Mouse (Mus musculus) heart, postnatal 0 days (tissue): ENCODE data around the gene Il17rb. TPM values are rescaled to one million over a fixed set of nuclear protein-coding genes. Genes with fewer than 3 reads are reported as not detected.

Experiments used
- ATAC-seq: fragments of 200-750 bp; cut with Nextera tagmentation; 2 replicates; pipeline ENCODE4 v1.8.0; 2017; ENCODE audit warnings: low read depth, moderate number of reproducible peaks, moderate library complexity; ENCODE audit not compliant: insufficient read depth
- DNase-seq: peaks from one replicate; pipeline ENCODE4 v3.0.0-alpha.2; 2016; ENCODE audit warnings: low spot score
- H3K27ac ChIP-seq: fragments of 300-500 bp; sonication (generic); 2 replicates; pipeline ENCODE4 v1.5.1; 2014; ENCODE audit warnings: low read depth, mild to moderate bottlenecking
- H3K27me3 ChIP-seq: fragments of 300-500 bp; sonication (generic); 2 replicates; pipeline ENCODE4 v1.6.1; 2014; ENCODE audit warnings: low read length, mixed read lengths; ENCODE audit not compliant: control insufficient read depth, insufficient read depth
- H3K36me3 ChIP-seq: fragments of 300-500 bp; sonication (generic); replicated peaks from 2 replicates; pipeline ENCODE4 v1.6.1; 2014; ENCODE audit warnings: low read length, mixed read lengths; ENCODE audit not compliant: control insufficient read depth, insufficient read depth
- H3K4me1 ChIP-seq: fragments of 300-500 bp; sonication (generic); 2 replicates; pipeline ENCODE4 v1.6.1; 2014; ENCODE audit warnings: antibody characterized with exemption; ENCODE audit not compliant: control insufficient read depth, insufficient read depth
- H3K4me2 ChIP-seq: fragments of 300-500 bp; sonication (generic); 2 replicates; pipeline ENCODE4 v1.6.1; 2014; ENCODE audit warnings: low read depth, mild to moderate bottlenecking, low read length, moderate library complexity
- H3K4me3 ChIP-seq: fragments of 300-500 bp; sonication (generic); 2 replicates; pipeline ENCODE4 v1.5.1; 2014; ENCODE audit warnings: low read depth, low read length
- H3K9ac ChIP-seq: fragments of 300-500 bp; sonication (generic); replicated peaks from 2 replicates; pipeline ENCODE4 v1.6.1; 2014; ENCODE audit warnings: low read depth, low read length, mixed read lengths
- H3K9me3 ChIP-seq: fragments of 300-500 bp; sonication (generic); replicated peaks from 2 replicates; pipeline ENCODE4 v1.6.1; 2016; ENCODE audit warnings: low read length; ENCODE audit not compliant: control insufficient read depth
- CTCF ChIP-seq: IDR thresholded peaks from 2 replicates; pipeline ENCODE4 v1.5.1; 2016; ENCODE audit warnings: antibody characterized with exemption, control low read depth, low read depth
- EP300 ChIP-seq: IDR thresholded peaks from 2 replicates; pipeline ENCODE4 v1.6.1; 2016; ENCODE audit warnings: antibody characterized with exemption, low read depth
- WGBS: fragments of 180-500 bp; shearing (Covaris S2); extraction: QIAGEN DNeasy Blood & Tissue Kit; methylation state at CpG from one replicate; pipeline ENCODE4 v1.1.7; 2014; 5-methylcytosine and 5-hydroxymethylcytosine counted together
- polyA plus RNA-seq: library from polyadenylated mRNA; unstranded; fragments of >200 nt; fragmentation: Nextera tagmentation; extraction: Ambion mirVana; gene quantifications from 2 replicates; pipeline ENCODE4 v1.2.1, GENCODE M21; 2015
- total RNA-seq: library from RNA; depleted of rRNA; stranded (reverse); fragments of >200 nt; gene quantifications from 2 replicates; pipeline ENCODE4 v1.2.3, GENCODE M21; 2014; ENCODE audit warnings: low replicate concordance

Gene Il17rb
- total and polyA plus RNA-seq, 2 experiments from 2014 or later = 0.22 TPM; not detected in 1

- no peaks in the 10 kb centered on the region for H3K9me3 ChIP-seq
- H3K4me3 ChIP-seq = no peak overlapping the region
- no peak overlapping the region for H3K4me2 ChIP-seq
- no peaks in the 10 kb centered on the region for H3K27me3 ChIP-seq
- ATAC-seq (no peak), DNase-seq (no peak)
- peaks cover 7% of the 10 kb centered on the region; the same call in 1 of the 2 replicates for H3K4me1 ChIP-seq
- WGBS = 97% methylated on average over 4 of the region's 4 CpGs
- H3K27ac ChIP-seq = no peak overlapping the region
- TF ChIP-seq CTCF (no peak), EP300 (no peak)
- H3K9ac ChIP-seq = no peak overlapping the region
- no peaks in the 10 kb centered on the region for H3K36me3 ChIP-seq
Measured at GRCm38 (mm10) chr14:30046976-30047375, 38.3 kb upstream of the Il17rb start.

GRCm38 (mm10) chr14:30045704-30046220 lies 37.1 kb upstream of the Il17rb start:
- Histone ChIP-seq H3K9me3 (no peaks in the 10 kb centered on the region), H3K4me3 (no peak overlapping the region), H3K36me3 (no peaks in the 10 kb centered on the region), H3K4me1 (peaks cover 7% of the 10 kb centered on the region; the same call in 1 of the 2 replicates), H3K4me2 (no peak overlapping the region), H3K27ac (peak overlapping the region; percentile 41), H3K27me3 (no peaks in the 10 kb centered on the region), H3K9ac (no peak overlapping the region)
- peak; percentile 17 for DNase-seq
- ATAC-seq = peak; percentile 33
- 45% methylated on average over 8 of the region's 8 CpGs for WGBS
- no peak for TF ChIP-seq CTCF

- Histone ChIP-seq H3K27me3 (no peaks in the 10 kb centered on the region), H3K4me1 (peaks cover 7% of the 10 kb centered on the region; the same call in 1 of the 2 replicates), H3K4me2 (no peak overlapping the region), H3K9ac (no peak overlapping the region), H3K4me3 (no peak overlapping the region), H3K27ac (peak overlapping the region; percentile 64), H3K9me3 (no peaks in the 10 kb centered on the region), H3K36me3 (no peaks in the 10 kb centered on the region)
- TF ChIP-seq EP300 (no peak), CTCF (no peak)
- WGBS = 54% methylated on average over 10 of the region's 10 CpGs
- peak; percentile 73 for ATAC-seq
- peak; percentile 76 for DNase-seq
Measured at GRCm38 (mm10) chr14:30045239-30045638, 36.5 kb upstream of the Il17rb start.

- WGBS = 75% methylated on average over 7 of the region's 7 CpGs
- Histone ChIP-seq H3K9ac (no peak overlapping the region), H3K27ac (no peak overlapping the region), H3K4me1 (peaks cover 7% of the 10 kb centered on the region; the same call in 1 of the 2 replicates), H3K4me2 (no peak overlapping the region), H3K9me3 (no peaks in the 10 kb centered on the region), H3K36me3 (no peaks in the 10 kb centered on the region), H3K4me3 (no peak overlapping the region), H3K27me3 (no peaks in the 10 kb centered on the region)
- TF ChIP-seq EP300 = no peak
- TF ChIP-seq CTCF = no peak
- ATAC-seq (no peak), DNase-seq (no peak)
Measured at GRCm38 (mm10) chr14:30043356-30043940, 34.8 kb upstream of the Il17rb start.

- TF ChIP-seq CTCF = no peak
- no peak for TF ChIP-seq EP300
- no peak overlapping the region for H3K9ac ChIP-seq
- ATAC-seq (no peak), DNase-seq (no peak)
- no peaks in the 10 kb centered on the region for H3K36me3 ChIP-seq
- H3K4me1 ChIP-seq = peaks cover 7% of the 10 kb centered on the region; the same call in 1 of the 2 replicates
- H3K27ac ChIP-seq = no peak overlapping the region
- WGBS = 81% methylated on average over 9 of the region's 9 CpGs
- H3K27me3 ChIP-seq = 0 out of 2 replicates have a peak, but pooled peaks cover 3% of the 10 kb centered on the region
- H3K9me3 ChIP-seq = no peaks in the 10 kb centered on the region
- no peak overlapping the region for H3K4me2 ChIP-seq
- H3K4me3 ChIP-seq = no peak overlapping the region
Measured at GRCm38 (mm10) chr14:30041836-30042235, 33.1 kb upstream of the Il17rb start.

- no peak for ATAC-seq
- Histone ChIP-seq H3K4me2 (no peak overlapping the region), H3K27me3 (0 out of 2 replicates have a peak, but pooled peaks cover 3% of the 10 kb centered on the region), H3K4me1 (no peaks in the 10 kb centered on the region), H3K9me3 (no peaks in the 10 kb centered on the region), H3K9ac (no peak overlapping the region), H3K36me3 (no peaks in the 10 kb centered on the region), H3K4me3 (no peak overlapping the region), H3K27ac (no peak overlapping the region)
- WGBS = 62% methylated on average over 4 of the region's 4 CpGs
- no peak for DNase-seq
- TF ChIP-seq CTCF = no peak
- TF ChIP-seq EP300 = no peak
Measured at GRCm38 (mm10) chr14:30039413-30039812, 30.7 kb upstream of the Il17rb start.
